Mouse (Mus musculus): ENCODE results near the gene Fam198a.

Gene Fam198a

DNA sequence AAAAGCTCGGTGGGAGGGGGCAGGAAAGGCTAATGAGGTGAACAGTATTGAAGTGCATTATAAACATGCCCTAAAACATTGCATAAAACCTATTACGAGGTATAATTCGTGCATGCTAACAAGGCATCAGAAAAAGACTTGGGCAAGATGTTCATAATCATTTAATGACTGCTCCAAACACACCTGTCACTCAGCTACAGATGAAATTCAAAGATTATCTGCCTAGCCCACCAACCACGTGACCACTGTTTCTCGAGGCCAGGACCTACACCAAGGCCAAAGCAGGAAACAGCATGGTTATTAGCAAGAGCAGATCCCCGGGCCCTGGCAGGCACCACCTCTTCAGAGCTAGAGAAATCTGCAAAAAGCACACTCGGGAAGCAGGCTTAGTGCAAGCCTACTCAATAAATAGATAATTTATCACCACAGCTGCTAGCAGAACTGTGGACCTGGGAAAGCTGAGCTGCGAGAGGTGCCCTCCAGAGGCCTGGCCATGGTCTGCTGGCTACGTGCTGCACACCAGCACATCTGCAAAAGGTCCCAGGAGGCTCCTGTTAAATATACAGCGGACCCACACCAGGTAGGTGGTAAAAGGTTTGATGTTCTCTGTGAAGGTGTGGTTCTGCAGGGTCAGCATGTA, 30.8 kb downstream of the Fam198a start:
- DNase-seq (ENCODE audit: low spot score in 2 of 2), result no peak

DNA sequence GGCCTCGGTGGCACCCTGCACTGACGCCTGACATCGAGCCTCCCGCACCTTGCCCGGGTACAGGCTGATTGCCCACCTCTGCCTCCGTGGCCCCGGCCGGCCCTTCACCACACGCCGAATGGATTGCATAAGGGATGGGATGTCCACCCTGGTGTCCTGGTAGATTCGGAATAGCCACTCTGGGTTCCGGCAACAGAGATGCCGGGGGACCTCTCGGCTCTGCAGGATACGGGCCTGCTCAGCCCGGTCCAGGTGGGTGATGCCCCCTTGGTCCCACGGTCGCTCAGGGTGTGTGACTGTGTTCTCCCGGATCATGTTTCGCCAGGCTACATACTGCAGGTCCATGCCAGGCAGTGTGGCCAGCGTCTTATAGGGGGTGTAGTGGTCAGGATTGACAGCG, 31.4 kb downstream of the Fam198a start:
- DNase-seq (ENCODE audit: low spot score in 2 of 2), result no peak

DNA sequence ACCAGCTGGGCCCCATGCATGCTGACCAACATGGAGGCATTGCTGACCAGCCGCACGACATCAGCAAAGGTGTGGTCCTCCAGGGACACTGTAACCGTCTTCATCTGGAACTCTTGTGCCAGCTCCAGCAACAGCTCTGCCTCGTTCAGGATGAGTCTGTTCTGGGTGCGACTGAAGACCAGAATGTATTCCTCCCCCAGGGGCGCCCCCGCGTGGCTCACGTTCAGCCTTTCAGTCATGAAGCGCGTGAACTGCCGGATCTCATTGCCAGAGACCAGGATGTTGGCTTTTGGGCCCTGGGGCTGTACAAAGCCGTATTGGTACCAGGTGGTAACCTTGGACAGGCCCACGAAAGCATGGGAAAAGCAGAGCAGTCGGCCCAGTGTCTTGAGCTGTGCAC, 31.9 kb downstream of the Fam198a start:
- DNase-seq (ENCODE audit: low spot score in 2 of 2), result no peak

DNA sequence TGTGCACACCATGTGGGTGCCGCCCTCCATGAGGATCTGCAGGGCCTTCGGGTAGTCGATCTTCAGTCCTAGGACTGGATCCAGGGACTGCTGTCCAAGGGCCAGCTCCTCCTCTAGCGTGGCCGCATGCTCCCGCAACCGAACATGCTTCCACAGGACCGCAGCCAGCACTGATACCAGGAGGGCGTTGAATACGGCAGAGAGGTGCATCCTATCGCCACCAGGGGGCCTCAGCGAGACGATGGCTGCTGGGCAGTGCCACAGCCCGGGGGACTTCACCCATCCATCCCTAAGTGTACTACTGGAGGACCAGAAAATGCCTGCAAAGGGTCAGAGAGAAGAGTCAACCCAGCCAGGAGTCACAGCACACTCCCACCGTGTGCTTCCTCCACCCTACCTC, 32.7 kb downstream of the Fam198a start:
- DNase-seq (ENCODE audit: low spot score in 2 of 2), result peak; percentile 57 to 87

DNA sequence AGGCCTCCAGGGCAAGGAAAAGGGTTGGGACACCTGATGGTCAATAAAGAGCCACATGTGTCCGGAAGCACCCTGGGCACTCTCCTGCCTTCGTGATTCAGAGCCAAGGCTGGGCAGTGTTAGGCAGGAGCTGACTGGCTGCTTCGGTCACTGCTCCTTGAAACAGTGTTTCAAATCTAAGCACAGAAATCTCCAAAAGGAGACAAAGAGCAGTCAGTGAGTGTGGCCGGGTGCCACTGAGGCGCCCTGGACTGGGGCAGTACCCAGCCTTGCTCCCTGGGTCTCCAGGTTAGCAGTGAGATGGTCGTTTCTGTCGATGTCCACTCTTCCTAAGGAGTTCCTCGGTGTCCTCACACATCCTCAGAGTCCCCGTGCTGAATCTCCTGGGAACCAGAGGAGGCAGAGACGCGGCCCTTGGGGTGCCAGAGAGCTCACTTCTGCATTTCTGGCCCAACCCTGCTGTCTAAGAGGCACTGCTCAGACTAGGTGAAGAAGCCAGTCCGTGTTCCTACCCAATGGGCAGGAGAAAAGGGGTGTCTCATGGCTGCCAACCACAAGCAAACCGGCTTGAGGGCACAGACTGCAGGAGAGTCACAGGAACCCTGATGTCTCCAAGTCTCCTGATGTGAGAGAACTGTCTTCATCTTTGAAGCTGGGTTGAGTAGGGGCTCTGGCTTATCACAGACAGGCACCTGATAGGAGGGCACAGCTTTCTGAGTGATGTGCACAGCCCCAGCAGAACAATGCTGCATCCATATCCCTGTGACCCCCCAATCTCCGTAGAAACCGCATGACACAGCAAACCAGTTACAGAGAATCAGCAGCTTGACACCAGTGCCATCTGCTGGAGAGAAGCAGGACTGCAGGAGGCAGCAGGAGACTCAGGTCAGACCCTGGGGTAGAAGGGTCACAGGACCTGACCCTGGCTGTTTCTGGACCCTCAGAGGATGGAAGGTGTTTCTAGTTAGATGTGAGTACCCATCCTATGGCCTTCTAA, 34.0 kb downstream of the Fam198a start:
- peak; percentile 66 to 87 for DNase-seq (ENCODE audit: low spot score in 2 of 2)

DNA sequence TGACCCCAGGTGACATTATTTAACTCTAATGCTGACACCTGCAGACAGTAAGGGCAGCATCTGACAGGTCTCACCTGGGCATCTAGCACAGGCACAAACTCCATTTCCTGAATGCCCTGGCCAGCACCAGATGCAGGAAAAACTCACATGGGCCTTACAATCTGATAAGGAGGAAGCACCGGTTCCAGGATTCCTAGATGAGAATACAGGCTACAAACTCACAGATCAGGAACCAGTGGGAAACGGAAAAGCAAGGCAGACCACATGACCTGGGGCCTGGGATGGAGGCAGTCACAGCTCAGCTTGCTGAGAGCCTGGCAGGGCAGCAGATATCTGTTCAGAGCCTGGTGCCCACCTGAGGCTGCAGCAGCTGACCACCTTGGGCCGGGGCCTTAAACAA, 38.1 kb downstream of the Fam198a start:
- no peak for DNase-seq (ENCODE audit: low spot score in 2 of 2)

DNA sequence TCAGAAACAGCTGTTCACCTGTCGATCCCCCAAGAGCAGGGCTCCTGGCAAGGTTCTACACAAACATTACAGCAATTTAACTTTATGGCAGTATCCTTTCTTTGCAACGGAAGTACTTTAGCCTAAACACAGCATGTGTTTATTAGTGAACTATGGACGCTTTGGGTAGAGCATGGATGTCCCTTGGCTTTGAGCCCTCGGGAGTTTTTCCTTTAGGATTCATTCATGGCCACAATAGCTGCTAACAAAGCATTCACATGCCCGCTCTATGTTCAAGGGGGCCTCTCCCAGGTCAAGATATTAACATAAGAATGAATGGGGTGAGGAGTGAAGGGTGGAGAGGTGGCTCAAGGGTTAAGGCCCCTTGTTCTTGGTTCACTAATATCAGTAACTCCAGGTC, 38.7 kb downstream of the Fam198a start:
- no peak for DNase-seq (ENCODE audit: low spot score in 2 of 2)

DNA sequence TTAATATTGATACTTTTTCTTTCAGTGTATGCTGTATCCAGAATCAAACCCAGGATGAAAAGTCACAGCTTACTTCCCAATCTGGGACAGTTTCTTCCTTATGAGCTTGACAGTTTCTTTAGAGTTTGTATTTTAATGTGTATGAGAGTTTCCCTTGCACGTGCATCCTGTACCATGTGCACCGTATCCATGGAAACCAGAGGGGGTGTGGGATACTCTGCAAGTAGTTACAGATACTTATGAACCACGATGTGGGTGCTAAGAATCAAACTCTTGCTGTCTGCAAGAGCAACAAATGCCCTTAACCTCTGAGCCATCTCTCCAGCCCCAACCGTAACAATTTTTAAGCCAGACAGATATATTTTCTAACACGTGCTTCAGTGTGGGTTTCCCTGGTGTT, 40.3 kb downstream of the Fam198a start:
- no peak for DNase-seq (ENCODE audit: low spot score in 2 of 2)

DNA sequence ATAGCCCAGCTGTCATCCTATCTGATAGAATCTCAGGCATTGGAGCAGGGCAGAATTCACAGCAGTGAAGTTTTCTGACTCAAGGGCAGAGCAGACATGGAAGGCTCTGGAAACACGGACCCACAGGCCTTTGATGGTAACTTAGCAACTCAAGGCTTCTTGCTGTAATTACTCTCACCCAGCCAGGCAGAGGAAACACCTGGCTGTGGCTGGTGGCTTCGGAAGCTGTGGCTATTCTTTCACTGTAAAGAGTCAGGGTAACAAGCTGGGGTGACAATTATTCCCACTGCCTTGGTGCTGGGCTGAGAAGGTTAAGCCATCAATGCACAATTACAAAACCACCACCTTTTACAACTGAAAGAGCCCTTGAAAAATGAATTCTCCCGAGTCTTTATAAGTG, 42.3 kb downstream of the Fam198a start:
- DNase-seq (ENCODE audit: low spot score in 2 of 2), result no peak

DNA sequence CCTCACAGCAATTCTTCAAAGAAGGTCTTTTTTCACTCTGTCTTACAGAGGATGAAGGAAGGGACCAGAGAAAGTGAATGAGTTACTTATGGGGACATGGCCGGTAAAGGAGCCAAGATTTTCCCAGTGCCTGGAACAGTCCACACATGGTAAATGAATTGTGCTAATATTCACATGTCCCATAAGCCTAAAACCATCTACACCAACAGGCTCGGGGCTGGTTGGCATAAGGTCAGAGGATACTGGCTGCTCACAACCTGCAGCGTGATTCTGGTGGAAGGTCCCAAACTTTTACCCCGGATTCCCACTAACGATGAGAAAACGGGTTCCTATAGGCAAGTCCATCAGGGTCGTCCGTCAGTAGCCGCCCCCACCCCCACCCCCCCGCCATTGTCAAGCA, 44.3 kb downstream of the Fam198a start:
- no peak for DNase-seq (ENCODE audit: low spot score in 2 of 2)

DNA sequence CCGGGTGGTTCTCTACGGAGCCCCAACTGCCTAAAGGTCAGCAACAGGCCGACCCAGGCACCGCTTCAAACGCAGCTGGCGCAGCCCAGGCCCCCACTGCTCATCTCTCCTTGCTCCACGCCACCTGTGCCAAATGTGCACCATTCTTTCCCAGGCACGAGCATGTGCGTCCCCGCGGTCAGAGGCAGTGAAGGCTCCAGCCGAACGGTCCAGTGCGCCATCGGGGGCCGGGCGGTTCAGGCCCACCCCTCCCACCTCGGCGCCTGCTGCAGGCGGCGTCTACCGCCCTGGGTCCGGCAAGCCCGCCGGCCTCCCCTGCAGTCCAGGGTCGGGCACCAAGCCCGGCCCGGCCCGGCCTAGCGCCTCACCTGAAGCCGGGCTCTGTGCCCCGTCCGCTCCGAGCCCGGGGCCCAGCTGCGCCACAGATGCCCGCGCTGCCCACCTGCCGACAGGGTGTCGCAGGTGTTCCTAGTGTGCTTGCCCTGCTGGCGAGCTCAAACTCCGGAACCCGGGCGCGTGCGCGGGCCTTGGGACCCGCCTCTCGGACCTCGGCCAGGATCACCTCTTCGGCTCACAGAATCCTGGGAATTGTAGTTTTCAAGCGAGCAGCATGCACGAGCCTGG, 44.8 kb downstream of the Fam198a start:
- DNase-seq (ENCODE audit: low spot score in 2 of 2), result peak in 1 of 2 experiments; percentile 67

DNA sequence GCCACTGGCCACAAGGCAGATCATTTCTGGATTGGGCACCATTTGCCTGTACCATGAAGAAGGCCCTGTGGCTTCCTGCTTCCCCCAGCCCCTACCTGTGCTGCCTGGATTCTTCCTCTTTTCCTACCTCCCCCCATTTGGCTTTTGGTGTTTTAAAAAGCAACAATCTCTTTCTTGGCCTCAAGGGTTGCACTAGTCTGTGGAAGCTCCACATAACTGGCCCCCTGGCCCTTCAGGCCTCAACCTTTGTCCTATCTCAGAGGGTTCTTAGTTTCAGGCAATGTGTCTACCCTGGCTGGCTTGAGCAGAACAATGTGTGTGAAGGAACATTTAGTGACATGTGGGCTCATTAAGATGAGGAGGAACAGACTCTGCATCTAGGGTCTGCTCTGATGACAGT, 46.2 kb downstream of the Fam198a start, which contains the start of gene Pomgnt2:
Gene Pomgnt2 (minus strand): TSS at position 101 of the 400 bp plus-strand sequence.
- DNase-seq (ENCODE audit: low spot score in 2 of 2), result no peak

DNA sequence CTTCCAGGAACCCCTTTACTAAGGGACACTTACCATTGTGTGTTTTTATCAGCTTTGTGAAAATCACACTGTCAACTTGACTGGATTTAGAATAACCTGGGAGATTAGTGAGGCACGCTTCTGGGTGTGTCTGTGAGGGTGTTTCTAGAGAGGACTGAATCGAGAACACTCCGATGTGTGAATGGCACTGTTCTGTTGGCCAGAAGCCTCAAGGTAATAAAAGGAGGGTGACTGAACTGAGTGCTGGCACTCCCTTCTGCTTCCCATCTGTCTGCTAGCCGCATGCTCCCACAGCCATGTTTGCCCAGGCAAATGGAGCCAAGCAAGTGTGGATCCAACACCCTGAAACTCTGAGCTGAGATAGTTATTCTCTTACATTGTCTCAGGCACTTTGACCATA, 47.2 kb downstream of the Fam198a start:
- DNase-seq (ENCODE audit: low spot score in 2 of 2), result no peak

DNA sequence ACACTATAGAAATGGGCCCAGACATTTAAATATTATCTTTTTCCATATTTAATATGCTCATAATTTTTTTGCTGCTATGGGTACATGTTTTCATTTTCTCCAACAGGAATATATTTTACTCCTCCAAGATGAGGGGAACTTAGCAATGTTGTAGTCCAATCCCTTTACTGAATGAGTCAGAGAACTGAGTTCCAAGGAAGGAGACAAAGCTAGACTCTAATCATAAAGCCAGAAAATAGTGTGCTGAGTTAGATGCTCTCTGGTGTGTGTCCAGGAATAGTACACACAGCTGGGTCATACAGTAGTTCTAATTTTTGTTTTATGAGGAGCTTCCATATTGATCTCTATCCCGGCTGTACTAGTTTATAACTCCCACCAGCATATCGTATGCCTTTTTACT, 55.4 kb downstream of the Fam198a start:
- no peak for DNase-seq (ENCODE audit: low spot score in 2 of 2)

DNA sequence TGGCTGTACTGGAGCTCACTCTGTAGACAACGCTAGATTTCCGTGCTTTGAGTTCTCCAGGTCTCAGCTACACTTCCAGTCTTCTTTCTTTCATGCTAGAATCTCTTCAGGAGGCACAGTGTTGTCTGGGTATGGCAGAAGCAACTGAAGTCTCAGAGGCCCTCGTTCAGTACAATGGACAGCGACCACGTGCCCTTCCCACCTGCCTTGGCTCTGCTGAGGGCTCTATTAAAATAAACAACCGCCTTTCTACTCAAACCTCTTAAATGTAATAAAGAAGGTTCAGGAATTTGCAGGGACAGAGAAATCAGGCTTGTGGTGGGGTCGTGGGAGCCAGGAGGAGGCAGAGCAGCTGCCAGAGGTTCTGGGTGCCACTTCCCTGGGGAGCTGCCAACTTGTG, 55.8 kb downstream of the Fam198a start:
- peak in 1 of 2 experiments; percentile 68 for DNase-seq (ENCODE audit: low spot score in 2 of 2)

DNA sequence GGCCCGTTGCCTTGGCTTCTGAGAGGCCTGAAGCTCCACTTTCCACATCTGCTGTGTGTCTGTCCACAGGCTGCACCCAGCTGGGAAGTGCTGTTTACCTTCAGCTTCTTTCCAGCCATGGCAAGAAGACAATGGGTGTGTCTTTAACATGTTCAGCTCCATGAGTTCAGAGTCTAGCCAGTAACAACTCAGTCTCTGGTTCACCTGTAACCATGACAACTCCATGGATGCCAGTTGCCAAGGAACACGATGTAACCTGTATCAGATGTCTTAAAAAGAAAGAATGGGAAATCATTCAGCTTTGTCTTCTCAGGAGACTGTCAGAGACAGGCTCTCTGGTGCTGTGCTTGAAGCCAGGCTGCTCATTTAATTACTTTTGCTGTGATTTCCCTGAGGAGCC, 58.1 kb downstream of the Fam198a start:
- no peak for DNase-seq (ENCODE audit: low spot score in 2 of 2)

DNA sequence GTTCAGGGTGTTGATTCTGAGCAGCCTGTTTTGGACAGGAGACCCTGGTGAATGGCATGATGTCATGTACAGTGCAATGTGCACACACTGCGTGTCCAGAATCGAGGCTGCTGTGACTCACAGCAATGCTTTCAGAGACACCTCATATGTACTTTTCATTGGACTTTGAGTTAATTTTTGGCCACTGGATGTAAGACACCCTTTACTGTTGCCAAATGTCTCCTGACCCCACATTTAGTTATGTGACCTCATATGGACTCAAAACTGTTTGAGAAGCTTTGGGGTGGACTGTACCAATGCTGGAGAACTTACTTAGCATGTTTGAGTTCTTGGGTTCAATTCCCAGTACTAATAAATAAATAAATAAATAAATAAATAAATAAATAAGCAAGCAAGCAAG, 60.0 kb downstream of the Fam198a start:
- no peak for DNase-seq (ENCODE audit: low spot score in 2 of 2)

DNA sequence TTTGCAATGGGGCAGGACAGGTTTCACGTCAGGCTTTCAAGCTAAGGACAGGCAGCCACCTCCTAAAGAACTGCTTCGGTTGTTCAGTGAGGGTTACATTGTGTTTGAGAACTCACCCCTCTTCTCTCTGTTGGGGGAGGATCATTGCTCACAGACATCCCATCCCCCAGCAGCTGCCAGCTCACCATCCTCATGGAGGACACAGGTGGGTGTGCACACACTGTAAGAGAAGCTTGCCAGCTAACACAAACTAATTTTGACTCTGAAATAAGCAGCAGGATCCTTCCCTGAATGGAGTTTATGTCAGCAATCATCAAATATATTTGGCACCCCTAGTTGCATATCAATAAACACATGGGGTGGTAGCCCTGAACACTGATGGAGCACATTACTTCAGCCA, 62.0 kb downstream of the Fam198a start:
- DNase-seq (ENCODE audit: low spot score in 2 of 2), result no peak

DNA sequence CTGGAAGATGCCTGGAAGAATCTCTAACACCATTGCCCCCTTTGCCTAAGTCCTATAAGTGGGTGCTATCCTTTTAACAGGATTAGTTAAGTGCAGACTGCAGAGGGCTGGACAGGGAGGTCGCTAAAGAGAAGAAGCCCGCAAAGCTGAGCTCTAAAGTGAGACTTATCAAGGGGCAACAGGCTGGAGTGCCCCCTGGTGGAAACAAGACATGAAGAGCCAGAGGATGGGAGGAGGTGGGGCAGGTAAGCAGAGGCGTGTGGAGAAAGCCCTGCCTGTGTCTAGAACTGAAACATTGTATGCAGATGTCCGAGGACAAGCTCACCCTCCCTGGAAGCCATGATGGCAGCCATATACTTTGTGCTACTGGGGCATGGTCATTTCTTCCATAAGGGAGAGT, 62.8 kb downstream of the Fam198a start:
- DNase-seq (ENCODE audit: low spot score in 2 of 2), result no peak

DNA sequence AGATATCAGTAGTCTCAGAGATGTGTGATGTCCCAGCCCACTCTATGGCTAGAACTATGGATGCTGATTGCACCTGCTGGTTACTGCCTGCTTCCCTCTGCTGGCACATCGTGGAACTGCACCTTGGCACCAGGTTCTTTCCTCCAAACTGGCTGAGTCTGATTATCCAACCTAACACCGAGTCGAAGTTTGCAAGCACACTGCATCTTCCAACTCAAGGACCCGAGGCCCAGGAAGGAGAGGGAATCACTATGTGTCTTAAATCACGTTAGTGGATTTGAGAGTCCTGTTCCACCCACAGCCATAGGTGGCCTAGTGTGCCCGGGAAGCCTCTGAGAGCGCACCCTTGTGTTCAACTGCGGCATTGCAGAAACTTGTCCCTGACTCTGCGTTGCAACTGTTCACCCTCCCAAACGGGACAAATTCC, 63.5 kb downstream of the Fam198a start:
- DNase-seq (ENCODE audit: low spot score in 2 of 2), result peak; percentile 71 to 91

DNA sequence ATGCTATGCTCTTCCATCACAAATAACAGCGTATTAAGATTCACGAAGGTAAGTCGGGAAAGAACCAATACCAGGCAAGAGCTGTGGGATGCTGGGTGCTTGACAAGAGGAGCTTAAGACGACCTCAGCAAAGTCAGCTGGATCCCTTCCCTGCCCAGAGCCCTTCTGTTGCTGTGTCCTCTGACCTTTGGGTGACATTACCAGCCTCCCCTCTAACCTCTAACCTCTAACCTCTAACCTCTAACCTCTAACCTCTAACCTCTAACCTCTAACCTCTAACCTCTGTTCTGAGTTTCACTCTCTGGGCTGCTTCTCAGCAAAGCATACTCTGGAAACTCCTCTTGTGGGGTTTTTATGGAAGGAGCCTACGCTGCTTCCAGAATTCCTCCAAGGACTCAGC, 67.3 kb downstream of the Fam198a start:
- no peak for DNase-seq (ENCODE audit: low spot score in 2 of 2)

DNA sequence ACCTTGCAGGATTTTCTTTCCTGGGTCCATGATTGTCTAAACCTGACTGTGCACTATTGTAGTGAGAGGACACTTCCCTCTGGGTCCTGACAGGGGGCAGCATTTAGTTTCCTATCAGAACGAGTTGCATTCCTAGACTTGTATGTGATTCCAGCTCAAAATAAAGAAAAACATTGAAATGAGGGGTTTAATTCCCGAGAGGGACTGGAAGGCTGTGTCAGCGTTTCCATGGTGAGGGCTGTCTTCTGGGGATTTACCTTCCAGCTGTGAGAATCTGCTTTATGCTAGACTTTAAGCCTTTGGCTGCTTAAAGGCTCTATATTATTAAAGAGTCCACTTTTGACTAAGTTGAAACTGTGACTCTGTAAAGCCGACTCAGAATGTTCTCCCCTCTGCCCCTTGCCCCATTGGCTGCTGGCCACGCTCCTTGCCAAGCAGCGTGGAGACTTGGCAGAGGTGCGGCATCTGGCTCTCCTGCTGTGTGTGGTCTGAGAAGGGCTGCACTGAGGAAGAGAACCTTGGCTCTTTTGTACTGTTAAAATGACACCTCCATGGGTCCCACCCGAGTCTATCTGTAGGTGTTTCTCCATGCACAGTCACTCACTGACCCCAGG, 68.1 kb downstream of the Fam198a start:
- no peak for DNase-seq (ENCODE audit: low spot score in 2 of 2)

Measured in spleen, postnatal 4 days (tissue).